Mouse (Mus musculus): Measurements from ENCODE around the gene Cx3cl1.

Gene Cx3cl1

DNA sequence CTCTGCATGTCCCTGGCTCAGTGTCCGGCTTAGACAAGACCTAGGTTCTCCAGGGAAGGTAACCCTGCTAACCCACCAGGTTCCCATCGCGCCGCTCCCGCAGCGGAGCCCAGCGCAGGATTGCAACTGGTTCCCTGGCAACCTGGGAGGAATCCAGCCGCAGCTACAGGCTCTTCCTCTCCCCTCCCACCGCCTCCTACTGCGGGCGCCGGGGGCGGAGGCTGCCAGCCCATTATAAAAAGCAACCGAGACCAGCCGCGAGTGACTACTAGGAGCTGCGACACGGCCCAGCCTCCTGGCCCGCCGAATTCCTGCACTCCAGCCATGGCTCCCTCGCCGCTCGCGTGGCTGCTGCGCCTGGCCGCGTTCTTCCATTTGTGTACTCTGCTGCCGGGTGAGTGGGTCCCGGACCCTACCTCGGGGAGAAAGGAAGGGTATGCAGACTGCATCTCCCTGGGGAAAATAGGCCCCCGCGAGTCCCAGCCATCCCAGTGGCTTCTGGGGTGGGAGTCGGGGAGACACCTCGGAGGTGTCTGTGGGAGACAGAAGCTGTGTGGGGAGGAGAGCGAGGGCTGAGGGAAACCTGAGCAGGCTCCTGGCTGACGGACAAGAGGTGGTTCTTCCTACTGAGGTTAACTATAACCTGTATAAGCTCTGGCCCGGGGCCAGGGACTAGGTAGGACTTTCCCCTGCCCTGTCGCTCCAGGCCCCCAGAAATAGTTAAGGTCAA, at the start of gene Cx3cl1:
Gene Cx3cl1 (plus strand): TSS at position 69 of the 730 bp plus-strand sequence.
- DNase-seq (ENCODE audit: low spot score in 2 of 2): peak; percentile 92 to 93

DNA sequence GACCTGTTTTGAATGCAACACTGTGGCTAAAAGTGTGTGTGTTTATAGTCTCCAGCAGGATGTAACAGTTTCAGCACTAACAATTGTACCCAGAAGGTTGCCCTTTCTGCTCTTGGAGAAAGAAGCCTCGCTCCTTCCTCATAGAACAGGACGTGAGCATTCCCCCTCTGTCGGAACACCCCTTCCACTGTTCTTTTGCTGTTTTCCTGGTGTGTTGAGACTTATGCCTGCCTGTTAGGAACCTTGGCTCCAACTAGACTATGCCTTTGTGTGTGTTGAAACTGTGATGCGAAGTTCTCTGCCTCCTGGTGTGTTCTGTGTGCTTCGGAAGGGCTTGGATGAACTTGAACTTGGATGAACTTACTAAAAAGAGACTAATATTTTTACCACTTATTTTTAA, 45.8 kb upstream of the Cx3cl1 start:
- no peak for DNase-seq (ENCODE audit: low spot score in 2 of 2)

DNA sequence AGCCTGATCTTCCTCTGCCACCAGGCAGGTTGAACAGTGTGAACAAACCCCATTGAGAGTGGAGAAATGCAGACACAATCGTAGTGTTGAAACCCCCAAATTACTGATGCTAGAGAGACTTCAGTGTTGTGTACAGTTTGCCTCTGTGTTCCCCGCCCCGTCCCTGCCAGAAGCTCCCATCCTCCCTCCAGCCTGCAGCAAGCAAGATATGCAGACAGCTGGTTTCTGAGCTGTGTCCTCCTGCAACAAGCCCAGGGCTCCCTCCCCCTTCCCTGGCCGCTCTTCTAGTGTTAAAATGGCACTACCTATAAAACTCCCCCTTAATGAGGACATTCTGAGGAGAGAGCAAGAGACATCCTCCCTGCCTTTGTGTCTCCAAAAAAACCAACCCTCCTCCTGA, 42.5 kb upstream of the Cx3cl1 start:
- no peak for DNase-seq (ENCODE audit: low spot score in 2 of 2)

DNA sequence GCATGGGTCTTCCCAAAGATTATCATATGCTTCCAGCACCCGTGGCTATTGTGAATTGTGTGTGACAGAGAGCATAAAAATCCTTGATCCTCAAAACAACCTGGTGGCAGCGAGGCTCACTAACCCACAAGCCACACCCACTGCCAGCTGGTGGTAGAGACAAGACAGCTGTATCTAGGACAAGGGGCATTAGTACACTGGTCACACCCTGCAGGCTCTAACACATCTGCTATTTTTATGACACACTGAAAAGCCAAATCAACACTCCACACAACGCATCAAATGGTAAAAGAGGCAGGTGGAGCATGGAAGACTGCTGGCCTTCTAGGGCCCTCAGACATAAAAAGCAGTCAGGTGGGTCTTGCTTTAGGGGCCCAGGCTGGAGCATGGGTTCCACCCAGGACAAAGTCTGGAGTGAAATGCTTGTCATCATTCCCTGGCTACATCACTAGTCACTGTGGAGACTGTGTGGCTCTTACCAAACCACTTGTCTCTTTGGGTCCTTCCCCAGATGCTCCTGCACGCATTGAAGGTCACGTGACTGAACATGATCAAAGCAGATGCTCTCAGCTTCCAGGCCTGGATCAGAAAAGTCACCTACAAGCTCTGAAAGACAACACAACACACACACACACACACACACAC, 37.9 kb upstream of the Cx3cl1 start:
- no peak for DNase-seq (ENCODE audit: low spot score in 2 of 2)

DNA sequence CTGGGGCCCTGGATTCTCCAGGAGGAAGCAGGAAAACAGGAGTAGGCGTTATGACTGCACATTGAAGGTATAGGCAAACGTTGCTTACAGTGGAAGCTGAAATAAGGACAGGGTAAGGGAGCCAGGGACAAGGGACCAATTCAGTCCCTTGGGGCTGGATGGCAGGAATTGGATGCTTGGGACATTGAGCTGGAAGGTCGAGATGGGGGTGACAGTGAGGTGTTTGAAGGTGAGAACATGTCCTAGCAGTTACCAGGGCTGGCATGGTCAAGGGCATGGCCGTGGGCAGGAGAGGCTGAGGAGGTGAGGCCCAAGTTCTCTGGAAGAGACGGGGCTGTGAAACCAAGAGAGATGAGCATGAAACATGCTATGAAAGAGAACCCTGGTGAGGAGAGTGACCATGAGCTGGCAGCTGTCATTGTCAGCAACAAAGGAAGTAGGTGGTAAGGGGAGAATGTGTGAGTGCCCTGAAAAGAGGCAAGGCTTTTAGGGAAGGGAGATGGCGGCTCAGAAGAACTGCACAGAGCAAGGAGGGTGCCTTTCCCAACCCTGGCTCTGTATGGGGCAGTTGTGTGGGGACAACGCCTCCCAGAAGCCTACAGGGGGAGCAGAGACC, 37.0 kb upstream of the Cx3cl1 start:
- no peak for DNase-seq (ENCODE audit: low spot score in 2 of 2)

DNA sequence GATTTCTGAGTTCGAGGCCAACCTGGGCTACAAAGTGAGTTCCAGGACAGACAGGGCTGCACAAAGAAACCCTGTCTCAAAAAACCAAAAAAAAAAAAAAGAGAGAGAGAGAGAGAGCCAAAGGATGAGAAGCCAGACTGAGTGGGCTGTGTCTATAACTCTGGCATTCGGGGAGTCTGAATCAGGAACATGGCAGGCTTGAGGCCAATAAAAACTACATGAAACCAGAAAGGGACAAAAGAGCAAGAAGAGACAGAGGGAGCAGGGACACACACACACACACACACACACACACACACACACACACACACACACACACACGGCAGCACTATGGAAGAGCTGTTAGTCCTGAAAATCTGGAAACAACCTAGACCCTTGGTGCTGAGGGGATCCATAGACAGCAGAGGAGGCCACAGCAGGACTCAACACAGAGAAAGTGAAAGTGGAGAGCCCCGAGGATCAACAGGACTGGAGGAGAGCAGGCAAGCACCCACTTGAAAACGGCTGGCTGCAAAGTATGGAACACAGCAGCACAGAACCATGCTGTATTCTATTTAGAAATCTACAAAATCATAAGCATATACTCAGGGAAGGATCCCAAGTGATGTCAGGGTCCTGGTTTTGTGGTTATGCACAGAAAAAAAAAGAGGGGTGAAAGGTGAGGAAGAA, 36.2 kb upstream of the Cx3cl1 start:
- DNase-seq (ENCODE audit: low spot score in 2 of 2): no peak

DNA sequence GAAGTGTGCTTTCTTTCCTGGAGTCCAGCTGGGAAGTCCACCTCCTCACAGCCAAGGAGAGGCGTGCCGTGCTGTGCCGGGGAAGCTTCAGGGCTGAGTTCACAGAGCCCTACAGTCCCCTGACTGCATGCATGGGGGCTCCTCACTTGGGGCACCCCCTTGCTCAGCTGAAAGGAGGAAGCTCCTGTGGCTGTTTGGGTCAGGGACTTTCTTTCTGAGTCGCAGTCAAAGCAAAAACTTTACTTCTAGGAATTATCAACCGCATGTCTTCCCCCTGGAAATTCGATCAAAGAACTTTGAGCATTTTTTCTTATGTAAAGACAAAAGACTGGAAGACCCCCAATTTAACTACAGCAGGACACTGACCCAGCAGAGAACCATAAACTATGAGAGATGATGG, 32.0 kb upstream of the Cx3cl1 start:
- no peak for DNase-seq (ENCODE audit: low spot score in 2 of 2)

DNA sequence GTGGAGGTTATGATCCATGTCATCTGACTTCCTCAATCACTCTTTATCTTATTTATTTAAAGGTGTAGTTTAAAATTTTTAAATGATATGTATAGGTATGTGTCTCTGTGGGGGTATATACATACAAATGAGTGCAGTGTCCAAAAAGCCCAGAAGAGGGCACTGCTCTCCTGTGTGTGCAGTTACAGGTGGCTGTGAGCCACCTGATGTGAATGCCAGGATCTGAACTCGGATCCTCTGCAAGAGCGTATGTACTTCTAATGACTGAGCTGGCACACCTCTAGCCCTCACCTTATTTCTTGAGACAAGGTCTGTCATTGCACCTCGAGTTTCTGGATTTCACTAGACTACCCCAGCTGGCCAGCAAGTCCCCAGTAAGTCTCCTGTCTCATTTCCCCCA, 31.2 kb upstream of the Cx3cl1 start:
- DNase-seq (ENCODE audit: low spot score in 2 of 2): no peak

DNA sequence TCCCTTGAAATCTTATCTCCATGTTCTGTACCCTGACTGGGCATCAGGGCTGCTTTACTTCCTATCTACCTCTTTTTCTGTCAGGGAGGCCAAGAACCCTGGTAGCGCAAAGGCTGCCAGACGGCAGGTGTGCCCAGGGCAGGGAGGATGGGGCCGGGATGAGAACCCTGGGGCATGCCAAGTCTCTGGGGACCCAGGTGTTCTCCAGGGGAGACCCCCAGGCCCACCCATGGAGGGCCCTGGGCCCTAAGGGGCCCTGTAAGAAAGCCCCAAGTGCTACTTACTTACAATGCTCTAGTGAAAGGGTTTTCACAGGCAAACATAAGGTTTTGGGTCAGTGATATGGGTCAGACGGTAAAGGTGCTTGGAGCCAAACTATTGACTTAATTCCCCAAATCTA, 30.1 kb upstream of the Cx3cl1 start:
- DNase-seq (ENCODE audit: low spot score in 2 of 2): no peak

DNA sequence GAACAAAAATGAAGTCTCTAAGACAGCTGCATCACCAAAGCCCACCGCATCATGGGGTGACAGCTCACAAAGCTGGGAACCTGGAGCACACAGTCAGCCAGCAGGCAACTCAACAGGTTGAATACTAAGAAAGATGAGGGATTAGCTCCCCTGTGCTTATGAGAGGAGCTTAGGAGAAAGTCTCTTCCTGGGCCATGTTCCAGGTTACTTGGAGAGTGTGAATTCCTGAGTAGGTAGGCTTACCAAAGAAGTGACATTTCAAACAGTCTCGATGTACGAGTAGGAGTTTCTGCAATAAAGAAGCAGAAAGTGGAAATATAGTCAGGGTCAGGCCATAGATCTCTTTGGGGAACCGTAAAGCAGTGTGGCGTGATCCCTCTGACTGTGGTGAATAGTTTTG, 27.3 kb upstream of the Cx3cl1 start:
- peak in 1 of 2 experiments; percentile 20 for DNase-seq (ENCODE audit: low spot score in 2 of 2)

DNA sequence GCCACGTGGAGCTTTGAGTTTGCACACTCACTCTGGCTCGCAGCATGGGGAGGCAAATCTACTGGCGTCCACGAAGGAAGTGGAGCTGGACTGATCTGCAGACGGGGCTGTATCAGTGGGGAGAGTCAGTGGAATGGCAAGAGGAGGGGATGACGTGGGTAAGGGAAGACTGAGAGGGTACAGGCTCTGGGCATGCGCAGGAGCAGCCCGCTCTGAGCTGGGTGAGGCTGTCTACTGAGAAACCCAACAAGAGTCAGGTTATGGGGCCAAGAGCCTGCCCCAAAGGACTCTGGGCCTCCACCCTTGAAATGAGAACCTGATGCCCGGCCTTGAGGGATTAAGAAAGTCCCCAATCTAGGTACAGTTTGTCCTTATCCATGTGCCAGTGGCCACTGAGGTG, 26.8 kb upstream of the Cx3cl1 start:
- no peak for DNase-seq (ENCODE audit: low spot score in 2 of 2)

DNA sequence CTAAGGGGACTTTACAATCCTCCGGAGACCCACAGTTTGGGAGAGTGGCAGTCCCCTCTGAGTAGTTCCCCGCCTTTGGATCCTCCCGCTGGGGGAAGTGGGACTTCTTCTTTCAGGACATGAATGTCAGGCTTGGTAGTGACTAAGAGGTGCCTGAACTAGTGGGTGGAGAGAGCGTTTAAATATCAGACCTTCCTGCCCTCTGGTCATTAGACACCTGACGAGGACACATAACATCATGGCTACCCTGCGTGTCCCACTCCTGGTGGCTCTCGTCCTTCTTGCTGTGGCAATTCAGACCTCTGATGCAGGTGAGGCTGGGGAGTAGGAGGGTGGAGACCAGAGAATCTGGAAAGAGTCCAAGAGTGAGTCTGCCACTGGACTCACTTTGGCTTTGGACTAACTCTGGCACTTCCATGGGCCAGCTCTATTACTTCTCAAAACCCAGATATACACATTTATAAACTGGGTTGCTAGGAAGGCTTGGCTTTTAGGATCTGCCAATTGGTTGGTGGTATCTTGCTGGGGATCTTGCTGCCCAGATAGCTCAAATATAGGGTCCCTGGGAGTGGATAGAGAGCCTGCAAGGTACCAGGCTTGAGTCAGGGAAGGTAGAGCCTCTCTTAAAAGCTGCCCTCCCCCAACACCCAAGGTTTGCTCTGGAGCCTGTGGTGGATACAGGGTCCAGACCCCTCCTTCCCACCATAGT, 26.2 kb upstream of the Cx3cl1 start, which contains the start of gene Ccl22:
Gene Ccl22 (plus strand): TSS at position 115 of the 709 bp plus-strand sequence.
- no peak for DNase-seq (ENCODE audit: low spot score in 2 of 2)

DNA sequence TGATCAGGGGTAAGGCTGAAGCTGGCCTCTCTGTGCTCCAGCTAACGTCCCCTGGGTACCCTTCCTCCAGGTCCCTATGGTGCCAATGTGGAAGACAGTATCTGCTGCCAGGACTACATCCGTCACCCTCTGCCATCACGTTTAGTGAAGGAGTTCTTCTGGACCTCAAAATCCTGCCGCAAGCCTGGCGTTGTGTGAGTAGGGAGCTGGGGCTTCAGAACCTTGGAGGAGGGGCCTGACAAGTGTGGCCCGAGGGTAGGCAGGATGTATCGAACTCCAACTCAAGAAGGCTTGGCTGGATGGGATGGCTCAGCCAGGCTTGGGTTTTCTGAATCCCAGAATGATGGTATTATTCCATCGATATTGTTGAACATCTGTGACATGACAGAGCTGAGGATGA, 25.0 kb upstream of the Cx3cl1 start:
- no peak for DNase-seq (ENCODE audit: low spot score in 2 of 2)

DNA sequence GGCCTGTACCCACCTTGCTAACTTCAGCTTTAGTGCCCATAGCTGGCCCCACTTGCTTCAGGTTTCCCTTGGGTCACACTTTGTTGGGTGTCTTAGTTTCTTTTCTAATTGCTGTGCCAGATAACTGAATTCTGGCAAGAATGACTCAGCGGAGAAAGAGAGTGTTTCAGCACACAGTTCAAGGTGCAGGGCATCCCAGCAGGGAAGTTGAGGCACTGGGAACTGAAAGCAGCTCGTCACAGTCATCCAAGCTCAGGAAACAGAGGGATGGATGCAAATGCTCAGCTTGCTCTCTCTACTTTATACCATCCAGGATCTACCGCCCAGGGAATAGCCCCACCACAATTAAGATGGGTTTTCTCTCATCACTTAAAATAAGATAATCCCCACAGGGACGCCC, 23.4 kb upstream of the Cx3cl1 start:
- no peak for DNase-seq (ENCODE audit: low spot score in 2 of 2)

DNA sequence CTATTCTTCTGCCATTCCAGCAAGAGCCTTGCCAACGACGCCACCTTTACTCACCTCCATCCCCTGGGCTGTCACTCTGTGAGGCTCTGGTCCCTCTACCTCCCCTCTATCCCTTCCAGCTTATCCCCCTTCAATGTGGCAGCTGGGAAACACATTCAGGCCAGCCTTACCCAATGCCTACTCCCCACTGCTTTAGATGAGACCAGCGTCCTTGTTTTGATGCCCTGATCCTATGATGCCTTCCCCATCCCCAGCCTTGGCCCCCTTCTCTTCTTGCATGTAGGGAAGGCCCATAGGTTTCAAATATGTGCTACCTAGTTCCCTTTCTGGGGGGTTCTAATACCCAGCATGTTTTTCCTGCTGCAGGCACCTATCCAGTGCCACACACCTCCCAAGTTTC, 21.9 kb upstream of the Cx3cl1 start:
- DNase-seq (ENCODE audit: low spot score in 2 of 2): no peak

DNA sequence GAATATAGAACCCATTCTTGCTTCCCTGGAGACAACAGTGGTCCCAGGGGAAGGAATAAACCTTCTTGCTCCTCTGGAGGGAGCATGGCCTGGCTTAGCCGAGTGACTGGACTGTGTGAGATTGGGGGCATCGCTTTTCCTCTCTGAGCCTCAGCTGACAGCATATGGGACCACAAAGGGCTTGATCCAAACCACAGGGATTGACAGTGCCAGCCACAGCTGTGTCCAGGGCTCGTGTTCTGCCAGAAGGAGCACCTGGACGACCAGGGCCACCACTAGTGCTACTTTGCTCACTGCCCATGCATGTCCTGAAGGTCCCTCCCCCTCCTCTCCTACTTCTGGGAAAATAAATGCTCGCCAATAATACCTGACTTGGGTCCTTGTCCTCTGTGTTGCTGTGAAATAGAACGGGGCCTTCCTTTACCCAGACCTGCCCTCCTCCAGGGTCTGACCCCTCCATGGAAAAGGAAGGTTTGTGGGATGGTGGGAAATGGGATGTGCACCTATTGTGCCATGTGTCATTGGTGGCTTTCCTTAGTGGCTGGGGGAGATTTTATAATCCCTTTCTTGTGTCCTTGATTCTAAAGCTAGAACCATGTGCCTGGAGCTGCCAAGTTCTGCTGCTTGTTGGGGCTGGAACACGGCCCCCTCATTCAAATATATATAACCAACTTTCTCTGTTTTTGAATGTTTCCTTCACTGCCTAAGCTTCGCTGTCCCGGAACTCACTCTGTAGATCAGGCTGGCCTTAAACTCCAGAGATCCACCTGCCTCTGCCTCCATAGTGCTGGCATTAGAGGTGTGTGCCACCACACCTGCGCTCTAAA, 20.6 kb upstream of the Cx3cl1 start:
- DNase-seq (ENCODE audit: low spot score in 2 of 2): no peak

DNA sequence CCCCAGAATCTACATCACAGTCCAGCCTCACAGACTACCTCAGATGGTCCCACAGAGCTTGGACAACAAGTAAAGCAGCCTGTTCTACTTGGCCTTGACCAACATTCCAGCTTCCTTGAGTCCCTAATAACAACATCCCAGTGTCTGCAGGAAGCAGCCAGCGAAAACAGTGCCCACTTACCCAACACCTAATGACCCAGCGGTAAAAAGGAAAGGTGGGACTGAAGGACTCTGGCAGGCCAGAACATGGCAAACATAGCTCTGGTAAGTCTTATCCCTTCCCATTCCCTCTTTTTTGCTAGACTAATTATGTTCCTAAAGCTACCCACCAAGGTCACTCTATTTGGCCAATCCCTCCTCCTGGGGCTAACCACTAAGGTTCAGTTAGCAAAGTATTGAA, 17.8 kb upstream of the Cx3cl1 start:
- DNase-seq (ENCODE audit: low spot score in 2 of 2): no peak

DNA sequence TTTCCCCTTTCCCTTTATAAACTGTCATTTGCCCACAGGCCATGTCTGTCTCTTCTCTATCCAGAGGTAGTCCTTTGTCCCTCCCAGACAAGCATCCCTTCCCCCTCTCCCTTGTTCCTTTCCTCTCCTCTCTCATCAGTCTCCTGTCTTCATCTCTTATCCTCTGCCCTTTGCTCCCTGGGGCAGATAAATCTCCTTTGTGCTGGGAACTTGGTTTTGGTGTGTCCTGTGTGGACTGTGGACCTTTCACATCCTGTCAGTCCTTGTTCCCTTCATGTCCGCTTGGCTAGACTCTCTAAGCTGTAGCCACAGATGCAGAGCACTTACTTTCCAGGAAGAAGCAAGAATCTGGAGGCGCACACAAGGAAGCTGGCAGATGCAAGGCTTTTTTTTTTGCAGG, 17.3 kb upstream of the Cx3cl1 start:
- no peak for DNase-seq (ENCODE audit: low spot score in 2 of 2)

DNA sequence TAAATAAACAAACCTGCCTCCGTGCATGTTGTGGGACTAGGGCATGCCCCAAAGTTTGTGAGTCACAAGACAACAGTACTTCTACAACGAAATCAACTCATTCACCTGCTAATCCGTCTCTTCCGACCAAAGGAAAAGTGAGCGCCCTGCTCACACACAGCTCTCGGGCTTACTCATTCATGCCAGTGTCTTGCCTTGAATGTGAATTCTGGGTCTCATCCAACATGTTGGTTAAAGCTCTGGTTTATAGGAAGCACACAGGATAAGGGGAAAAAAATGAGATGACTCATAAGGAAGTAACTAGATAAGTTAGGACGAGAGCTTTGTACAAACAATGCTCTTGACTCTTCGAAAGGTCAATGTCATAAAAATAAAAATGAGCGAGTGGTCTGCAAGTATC, 4.8 kb upstream of the Cx3cl1 start:
- DNase-seq (ENCODE audit: low spot score in 2 of 2): no peak

DNA sequence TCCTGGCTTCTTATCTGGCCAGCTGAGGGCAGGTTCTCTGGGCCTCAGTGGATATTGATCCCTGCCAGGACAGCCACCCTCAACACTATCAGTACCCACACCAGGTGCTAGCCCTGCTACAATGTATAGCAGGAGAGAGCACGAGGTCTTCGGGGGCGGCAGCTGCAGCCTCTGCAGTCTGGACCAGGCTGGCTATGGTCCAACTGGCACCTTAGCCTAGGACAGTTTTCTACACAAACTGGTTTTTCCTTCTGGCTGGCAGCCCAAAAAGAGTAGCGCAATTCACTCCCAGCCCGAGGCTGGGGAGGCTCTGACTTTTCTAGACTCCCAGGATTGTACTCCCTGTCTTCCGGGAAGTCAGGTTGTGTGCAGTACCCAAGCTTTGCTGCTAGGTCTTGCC, 864 bp upstream of the Cx3cl1 start:
- DNase-seq (ENCODE audit: low spot score in 2 of 2): peak in 1 of 2 experiments; percentile 17

DNA sequence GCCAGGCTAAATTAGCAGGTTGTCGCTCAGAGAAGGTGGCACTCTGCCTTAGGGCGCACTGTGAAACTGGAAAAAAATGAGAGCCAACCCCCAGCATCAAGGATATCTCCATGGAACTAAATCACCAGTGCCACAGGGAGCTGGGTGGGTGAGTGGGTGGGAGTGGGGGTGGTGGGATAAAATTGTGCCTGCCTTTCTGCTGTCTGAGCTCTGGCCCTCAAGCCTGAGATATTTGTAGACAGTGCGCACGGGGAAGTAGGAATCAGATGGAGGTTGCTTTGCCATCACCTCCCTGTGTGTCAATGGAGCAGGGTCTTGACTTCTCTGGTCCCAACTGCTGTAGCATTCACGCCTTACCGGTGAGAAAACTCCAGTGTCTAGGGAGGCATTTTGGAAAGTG, 1.2 kb downstream of the Cx3cl1 start:
- DNase-seq (ENCODE audit: low spot score in 2 of 2): peak in 1 of 2 experiments; percentile 51
